Mouse (Mus musculus): ENCODE measurements at regions not wholly inside any gene's neighbourhood (a gene's known extent, or its start where the extent isn't known, plus 50 kb on each side); places are given as distances from the start of the nearest gene placed in this dataset.
A peak's percentile ranks its signal among the peaks of the same experiment; 100 is the strongest.

GRCm38 (mm10) chr4:88940670-88941069, 60.7 kb upstream of the Ifne start:
- Histone ChIP-seq H3K27ac (replicated peaks in 1 of 2; ENCODE audit: control insufficient read depth in 1 of 2, insufficient read depth in 1 of 2, low read depth in 2 of 2, low read length in 2 of 2) (no peak overlapping the region), H3K27me3 (ENCODE audit: control insufficient read depth, insufficient read depth, low read length) (0 out of 2 replicates have a peak, but pooled peaks cover 4% of the 10 kb centered on the region), H3K9me3 (ENCODE audit: control insufficient read depth, low read length) (no peaks in the 10 kb centered on the region), H3K4me2 (ENCODE audit: low read length) (no peak overlapping the region), H3K4me3 (ENCODE audit: control insufficient read depth in 1 of 2, insufficient read depth in 1 of 2, low read depth in 1 of 2, low read length in 2 of 2) (no peak overlapping the region), H3K36me3 (ENCODE audit: control insufficient read depth, insufficient read depth, low read length) (no peaks in the 10 kb centered on the region), H3K4me1 (ENCODE audit: control insufficient read depth in 2 of 2, insufficient read depth in 2 of 2, low read length in 2 of 2) (peaks cover 0 to 4% of the 10 kb centered on the region in 2 experiments; a peak in 2 of 4 replicates), H3K9ac (ENCODE audit: low read length) (no peak overlapping the region)
- no peak for ATAC-seq (ENCODE audit: insufficient number of reproducible peaks, insufficient read depth, low FRiP score, low read depth)
- WGBS = 84% methylated on average over 2 of the region's 2 CpGs

- Histone ChIP-seq H3K4me2 (ENCODE audit: low read length) (no peak overlapping the region), H3K9me3 (ENCODE audit: control insufficient read depth, low read length) (no peaks in the 10 kb centered on the region), H3K27ac (replicated peaks in 1 of 2; ENCODE audit: control insufficient read depth in 1 of 2, insufficient read depth in 1 of 2, low read depth in 2 of 2, low read length in 2 of 2) (no peak overlapping the region), H3K4me3 (ENCODE audit: control insufficient read depth in 1 of 2, insufficient read depth in 1 of 2, low read depth in 1 of 2, low read length in 2 of 2) (no peak overlapping the region), H3K27me3 (ENCODE audit: control insufficient read depth, insufficient read depth, low read length) (peaks cover 13% of the 10 kb centered on the region; the same call in 1 of the 2 replicates), H3K4me1 (ENCODE audit: control insufficient read depth in 2 of 2, insufficient read depth in 2 of 2, low read length in 2 of 2) (peaks cover 0 to 2% of the 10 kb centered on the region in 2 experiments; a peak in 1 of 4 replicates), H3K36me3 (ENCODE audit: control insufficient read depth, insufficient read depth, low read length) (no peaks in the 10 kb centered on the region), H3K9ac (ENCODE audit: low read length) (no peak overlapping the region)
- ATAC-seq (ENCODE audit: insufficient number of reproducible peaks, insufficient read depth, low FRiP score, low read depth) = no peak
- 79% methylated on average over 4 of the region's 4 CpGs for WGBS
These were observed 59.4 kb upstream of the Ifne start for GRCm38 (mm10) chr4:88939397-88939796.

- Histone ChIP-seq H3K4me3 (ENCODE audit: control insufficient read depth in 1 of 2, insufficient read depth in 1 of 2, low read depth in 1 of 2, low read length in 2 of 2) (peak overlapping the region; percentile 59 to 89), H3K27ac (replicated peaks in 1 of 2; ENCODE audit: control insufficient read depth in 1 of 2, insufficient read depth in 1 of 2, low read depth in 2 of 2, low read length in 2 of 2) (no peak overlapping the region), H3K36me3 (ENCODE audit: control insufficient read depth, insufficient read depth, low read length) (no peaks in the 10 kb centered on the region), H3K9ac (ENCODE audit: low read length) (peak overlapping the region; percentile 65), H3K27me3 (ENCODE audit: control insufficient read depth, insufficient read depth, low read length) (peaks cover 13% of the 10 kb centered on the region; the same call in 1 of the 2 replicates), H3K9me3 (ENCODE audit: control insufficient read depth, low read length) (no peaks in the 10 kb centered on the region), H3K4me2 (ENCODE audit: low read length) (peak overlapping the region; percentile 78), H3K4me1 (ENCODE audit: control insufficient read depth in 2 of 2, insufficient read depth in 2 of 2, low read length in 2 of 2) (peaks cover 0 to 2% of the 10 kb centered on the region in 2 experiments; a peak in 1 of 4 replicates)
- 14% methylated on average over 11 of the region's 11 CpGs for WGBS
- ATAC-seq (ENCODE audit: insufficient number of reproducible peaks, insufficient read depth, low FRiP score, low read depth) = no peak
These were observed 58.7 kb upstream of the Ifne start for GRCm38 (mm10) chr4:88938712-88939032.

- H3K4me1 ChIP-seq (ENCODE audit: control insufficient read depth in 2 of 2, insufficient read depth in 2 of 2, low read length in 2 of 2) = peaks cover 0 to 2% of the 10 kb centered on the region in 2 experiments; a peak in 1 of 4 replicates
- H3K27me3 ChIP-seq (ENCODE audit: control insufficient read depth, insufficient read depth, low read length) = peaks cover 13% of the 10 kb centered on the region; the same call in 1 of the 2 replicates
- no peaks in the 10 kb centered on the region for H3K9me3 ChIP-seq (ENCODE audit: control insufficient read depth, low read length)
- under 1% methylated on average over 103 of the region's 104 CpGs for whole genome bisulfite sequencing
- peak overlapping the region; percentile 59 to 89 for H3K4me3 ChIP-seq (ENCODE audit: control insufficient read depth in 1 of 2, insufficient read depth in 1 of 2, low read depth in 1 of 2, low read length in 2 of 2)
- H3K27ac ChIP-seq (replicated peaks in 1 of 2; ENCODE audit: control insufficient read depth in 1 of 2, insufficient read depth in 1 of 2, low read depth in 2 of 2, low read length in 2 of 2) = peak overlapping the region in 1 of 2 experiments; percentile 41; a peak in 1 of 4 replicates
- H3K36me3 ChIP-seq (ENCODE audit: control insufficient read depth, insufficient read depth, low read length) = no peaks in the 10 kb centered on the region
- peak overlapping the region; percentile 78 for H3K4me2 ChIP-seq (ENCODE audit: low read length)
- ATAC-seq (ENCODE audit: insufficient number of reproducible peaks, insufficient read depth, low FRiP score, low read depth) = peak; percentile 87
- peak overlapping the region; percentile 65 for H3K9ac ChIP-seq (ENCODE audit: low read length)
These were observed 58.1 kb upstream of the Ifne start for GRCm38 (mm10) chr4:88937866-88938711.

- no peak for ATAC-seq (ENCODE audit: insufficient number of reproducible peaks, insufficient read depth, low FRiP score, low read depth)
- no peak overlapping the region for H3K9ac ChIP-seq (ENCODE audit: low read length)
- H3K36me3 ChIP-seq (ENCODE audit: control insufficient read depth, insufficient read depth, low read length) = no peaks in the 10 kb centered on the region
- no peak overlapping the region for H3K27ac ChIP-seq (replicated peaks in 1 of 2; ENCODE audit: control insufficient read depth in 1 of 2, insufficient read depth in 1 of 2, low read depth in 2 of 2, low read length in 2 of 2)
- H3K4me1 ChIP-seq (ENCODE audit: control insufficient read depth in 2 of 2, insufficient read depth in 2 of 2, low read length in 2 of 2) = peaks cover 0 to 2% of the 10 kb centered on the region in 2 experiments; a peak in 1 of 4 replicates
- H3K9me3 ChIP-seq (ENCODE audit: control insufficient read depth, low read length) = no peaks in the 10 kb centered on the region
- 74% methylated on average over 6 of the region's 6 CpGs for WGBS
- no peak overlapping the region; the same call in 1 of the 2 replicates for H3K4me2 ChIP-seq (ENCODE audit: low read length)
- peaks cover 13% of the 10 kb centered on the region; the same call in 1 of the 2 replicates for H3K27me3 ChIP-seq (ENCODE audit: control insufficient read depth, insufficient read depth, low read length)
- H3K4me3 ChIP-seq (ENCODE audit: control insufficient read depth in 1 of 2, insufficient read depth in 1 of 2, low read depth in 1 of 2, low read length in 2 of 2) = no peak overlapping the region
These were observed 57.0 kb upstream of the Ifne start for GRCm38 (mm10) chr4:88936976-88937375.

GRCm38 (mm10) chr4:88935901-88936300, 55.9 kb upstream of the Ifne start:
- no peak overlapping the region for H3K4me2 ChIP-seq (ENCODE audit: low read length)
- no peak overlapping the region for H3K27ac ChIP-seq (replicated peaks in 1 of 2; ENCODE audit: control insufficient read depth in 1 of 2, insufficient read depth in 1 of 2, low read depth in 2 of 2, low read length in 2 of 2)
- H3K27me3 ChIP-seq (ENCODE audit: control insufficient read depth, insufficient read depth, low read length) = peaks cover 13% of the 10 kb centered on the region; the same call in 1 of the 2 replicates
- no peaks in the 10 kb centered on the region for H3K36me3 ChIP-seq (ENCODE audit: control insufficient read depth, insufficient read depth, low read length)
- H3K4me1 ChIP-seq (ENCODE audit: control insufficient read depth in 2 of 2, insufficient read depth in 2 of 2, low read length in 2 of 2) = peaks cover 0 to 2% of the 10 kb centered on the region in 2 experiments; a peak in 1 of 4 replicates
- WGBS = 75% methylated on average over 2 of the region's 2 CpGs
- no peak for ATAC-seq (ENCODE audit: insufficient number of reproducible peaks, insufficient read depth, low FRiP score, low read depth)
- H3K4me3 ChIP-seq (ENCODE audit: control insufficient read depth in 1 of 2, insufficient read depth in 1 of 2, low read depth in 1 of 2, low read length in 2 of 2) = no peak overlapping the region
- H3K9me3 ChIP-seq (ENCODE audit: control insufficient read depth, low read length) = no peaks in the 10 kb centered on the region
- H3K9ac ChIP-seq (ENCODE audit: low read length) = no peak overlapping the region

- WGBS = 69% methylated on average over 7 of the region's 7 CpGs
- Histone ChIP-seq H3K4me3 (ENCODE audit: control insufficient read depth in 1 of 2, insufficient read depth in 1 of 2, low read depth in 1 of 2, low read length in 2 of 2) (no peak overlapping the region), H3K4me2 (ENCODE audit: low read length) (no peak overlapping the region)
These were observed 55.3 kb upstream of the Ifne start for GRCm38 (mm10) chr4:88935316-88935715.

More at GRCm38 (mm10) chr4:88935316-88935715, 55.3 kb upstream of the Ifne start:
- Histone ChIP-seq H3K9me3 (ENCODE audit: control insufficient read depth, low read length) (no peaks in the 10 kb centered on the region), H3K9ac (ENCODE audit: low read length) (no peak overlapping the region), H3K27me3 (ENCODE audit: control insufficient read depth, insufficient read depth, low read length) (peaks cover 13% of the 10 kb centered on the region; the same call in 1 of the 2 replicates), H3K4me1 (ENCODE audit: control insufficient read depth in 2 of 2, insufficient read depth in 2 of 2, low read length in 2 of 2) (peaks cover 0 to 2% of the 10 kb centered on the region in 2 experiments; a peak in 1 of 4 replicates), H3K36me3 (ENCODE audit: control insufficient read depth, insufficient read depth, low read length) (no peaks in the 10 kb centered on the region), H3K27ac (replicated peaks in 1 of 2; ENCODE audit: control insufficient read depth in 1 of 2, insufficient read depth in 1 of 2, low read depth in 2 of 2, low read length in 2 of 2) (no peak overlapping the region)
- no peak for ATAC-seq (ENCODE audit: insufficient number of reproducible peaks, insufficient read depth, low FRiP score, low read depth)

Data from heart, embryonic 14.5 days (tissue).